Mouse (Mus musculus) 3134 (cell line): ENCODE results near the gene Fzd7.
A peak's percentile ranks its signal among the peaks of the same experiment; 100 is the strongest.
"Not testable (repeated sequence)": the region's sequence is repeated elsewhere in the genome, so short reads cannot be mapped to it uniquely, and the experiment has no call there.

Experiments
- DNase-seq: peaks from one replicate; pipeline ENCODE4 v3.0.0-alpha.2; 2011; ENCODE audit warnings: low spot score; ENCODE audit not compliant: insufficient read length; ENCODE audit errors: extremely low read depth

Gene Fzd7

GRCm38 (mm10) chr1:59482331-59482695 is at the start of gene Fzd7:
TSS of gene Fzd7 (plus strand) at chr1:59482424.
- DNase-seq = no peak

- DNase-seq = no peak
Observed at GRCm38 (mm10) chr1:59433296-59433695, 48.9 kb upstream of the Fzd7 start.

DNA sequence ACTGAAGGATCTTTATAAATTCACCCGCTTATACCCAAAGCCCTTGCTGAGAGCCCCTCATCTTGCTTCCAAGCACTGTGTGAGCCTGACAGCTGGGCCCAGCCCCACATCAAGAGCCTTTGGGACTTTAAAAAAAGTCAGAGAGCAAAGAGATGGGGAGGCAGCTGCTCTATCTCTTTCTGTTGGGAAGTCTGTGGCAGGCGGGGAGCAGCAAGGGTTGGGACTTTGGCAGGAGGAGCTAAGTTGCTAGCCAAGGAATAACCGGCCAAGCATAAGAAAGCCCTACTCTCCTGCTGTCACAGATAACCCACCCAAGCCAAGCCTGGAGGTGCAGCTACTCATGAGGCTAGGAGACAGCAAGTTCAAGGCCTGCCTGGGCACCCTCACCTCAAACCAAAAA is 48.2 kb upstream of the Fzd7 start:
- DNase-seq = no peak

DNA sequence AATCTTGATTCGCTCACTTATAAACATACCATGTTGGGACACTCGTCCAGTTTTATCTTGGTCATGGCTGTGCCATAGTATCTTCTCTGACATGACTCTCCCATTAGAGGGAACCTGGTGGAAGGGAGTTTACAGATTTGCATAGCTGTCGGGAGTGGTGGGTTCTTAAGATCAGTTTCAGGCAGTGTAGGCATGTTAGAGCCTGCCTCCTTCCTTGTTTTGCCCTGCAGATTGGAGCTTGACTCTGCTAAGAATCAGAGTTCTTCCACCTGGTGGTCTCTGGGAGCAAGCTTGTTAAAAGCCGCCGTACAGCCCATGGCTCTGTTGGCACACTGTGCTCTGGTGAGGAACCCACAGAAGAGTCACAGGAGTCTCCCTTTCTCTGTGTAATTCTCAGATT is 47.0 kb upstream of the Fzd7 start:
- no peak for DNase-seq

- no peak for DNase-seq
Observed at GRCm38 (mm10) chr1:59436321-59436720, 45.9 kb upstream of the Fzd7 start.

DNA sequence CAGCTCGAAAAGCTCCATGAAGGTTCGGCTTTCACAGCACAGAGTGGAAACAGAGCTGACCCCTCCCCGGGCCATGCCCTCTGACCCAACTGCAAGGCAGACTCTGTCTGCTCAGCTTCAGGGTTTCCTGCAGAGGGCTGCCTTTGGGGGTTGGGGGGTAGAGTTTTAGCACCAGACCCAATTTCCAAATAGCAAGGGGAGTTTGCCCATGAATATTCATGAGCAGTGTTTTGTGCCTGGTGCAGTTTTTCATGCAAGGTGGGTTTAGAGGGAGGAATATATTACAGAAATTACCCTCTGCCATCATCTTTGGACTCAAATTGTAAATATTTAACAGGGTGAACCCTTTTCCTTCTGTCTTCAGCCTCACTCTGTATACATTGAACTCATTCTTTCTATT is 44.3 kb upstream of the Fzd7 start:
- no peak for DNase-seq

- no peak for DNase-seq
Observed at GRCm38 (mm10) chr1:59438330-59438729, 43.9 kb upstream of the Fzd7 start.

DNA sequence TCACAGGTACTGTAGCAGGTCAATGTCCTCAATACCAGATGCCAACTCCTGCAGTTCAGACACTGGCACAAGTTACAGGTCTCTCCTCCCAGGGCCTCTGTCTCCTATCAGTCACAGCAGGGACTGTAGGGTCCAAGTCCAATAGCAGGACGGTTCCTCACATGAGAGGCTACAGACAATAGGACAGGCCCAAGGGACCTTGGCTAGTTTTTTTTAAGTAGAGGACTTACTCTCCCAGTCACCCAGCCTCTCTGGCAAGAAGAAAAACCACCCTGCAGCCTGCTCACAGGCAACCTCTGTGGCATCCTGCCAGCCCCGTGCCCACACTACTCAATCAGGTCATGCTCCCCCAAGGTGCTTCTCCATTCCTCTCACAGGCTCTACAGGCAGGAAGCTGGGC is 43.0 kb upstream of the Fzd7 start:
- no peak for DNase-seq

- no peak for DNase-seq
Observed at GRCm38 (mm10) chr1:59439941-59440340, 42.3 kb upstream of the Fzd7 start.

DNA sequence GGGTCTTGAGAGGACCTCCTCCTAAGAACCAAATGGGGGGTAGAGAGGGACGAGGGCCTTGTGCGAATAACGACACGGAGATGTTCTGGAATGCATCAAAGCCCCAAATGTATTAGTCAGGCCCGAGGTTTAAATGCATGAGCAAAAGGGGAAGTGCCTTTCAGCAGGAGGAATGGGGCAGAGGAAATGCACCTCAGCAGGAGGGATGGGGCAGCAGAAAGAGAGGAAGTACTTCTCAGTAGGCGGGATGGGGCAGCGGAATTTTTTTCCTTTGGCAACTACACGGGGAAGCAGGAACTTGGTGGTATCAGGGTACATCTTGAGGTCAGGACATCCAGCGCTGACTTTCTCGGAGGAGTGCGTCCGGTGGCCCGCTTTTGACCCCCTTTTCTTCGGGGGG is 39.5 kb upstream of the Fzd7 start:
- not testable (repeated sequence) for DNase-seq

DNA sequence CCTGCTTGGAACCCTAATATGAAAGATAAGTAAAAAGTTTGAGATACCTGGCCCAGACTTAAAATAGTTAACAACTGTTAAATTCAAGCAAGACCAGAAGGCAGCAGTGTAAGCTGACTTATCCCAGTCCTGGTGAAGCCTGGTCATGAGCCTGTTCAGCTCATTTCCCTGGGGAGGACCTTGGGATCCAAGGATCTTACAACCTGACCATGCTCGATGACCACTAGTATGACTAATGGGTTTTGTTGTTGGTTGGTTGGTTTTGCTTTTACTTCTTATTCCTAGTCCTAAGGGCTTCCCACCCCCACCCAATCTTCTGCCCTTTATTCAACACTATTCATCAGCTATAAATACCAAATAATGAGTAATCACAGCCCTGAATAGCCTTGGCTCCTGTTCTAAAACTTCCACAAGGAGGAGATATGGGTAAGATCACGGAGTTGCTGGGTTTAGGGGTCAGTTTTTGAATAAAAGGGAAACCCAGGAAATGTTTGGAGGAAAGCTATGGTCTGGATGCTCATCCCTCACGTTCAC is 38.0 kb upstream of the Fzd7 start:
- DNase-seq = peak; percentile 75

GRCm38 (mm10) chr1:59445242-59445641 is 37.0 kb upstream of the Fzd7 start:
- DNase-seq = no peak

- no peak for DNase-seq
Observed at GRCm38 (mm10) chr1:59448497-59449270, 33.5 kb upstream of the Fzd7 start.

DNA sequence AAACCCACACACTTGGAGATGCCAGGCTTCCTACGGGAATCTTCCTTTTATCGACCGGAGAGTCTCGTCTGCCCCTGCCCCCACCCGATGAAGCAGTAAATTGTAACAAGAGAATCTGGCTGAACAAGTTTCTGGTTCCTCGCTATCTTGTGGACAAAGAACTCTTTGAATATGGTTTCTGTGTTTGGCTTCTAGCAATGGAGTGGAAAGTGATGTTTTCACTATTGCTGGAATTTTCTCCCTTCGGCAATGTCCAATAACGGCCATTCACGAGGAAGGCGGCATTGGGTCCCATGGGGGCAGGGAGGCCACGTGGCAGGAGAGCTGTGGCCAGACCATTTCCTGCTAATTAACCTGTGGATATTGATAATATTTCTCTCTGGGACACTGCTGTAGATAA is 32.8 kb upstream of the Fzd7 start:
- no peak for DNase-seq

- peak; percentile 39 for DNase-seq
Observed at GRCm38 (mm10) chr1:59450896-59451295, 31.3 kb upstream of the Fzd7 start.

DNA sequence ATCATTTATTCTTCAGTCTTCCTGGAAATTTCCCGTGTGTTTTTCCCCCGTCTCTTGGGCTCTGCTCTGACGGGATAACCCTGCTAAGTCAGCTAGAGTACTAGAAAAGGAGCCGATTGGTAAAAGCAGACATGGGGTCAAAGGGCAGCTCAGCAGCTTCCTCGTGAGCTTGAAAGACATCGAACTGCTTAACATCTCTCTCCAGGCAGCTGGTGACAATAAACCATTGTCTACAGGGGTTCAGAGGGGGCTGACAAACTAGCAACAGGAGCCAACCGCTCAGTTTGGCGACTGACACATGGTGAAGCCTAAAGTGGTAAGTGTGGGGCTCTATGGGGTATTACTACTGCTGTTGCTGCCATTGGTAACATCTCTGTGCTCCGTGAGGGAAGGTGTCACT is 30.6 kb upstream of the Fzd7 start:
- no peak for DNase-seq

DNA sequence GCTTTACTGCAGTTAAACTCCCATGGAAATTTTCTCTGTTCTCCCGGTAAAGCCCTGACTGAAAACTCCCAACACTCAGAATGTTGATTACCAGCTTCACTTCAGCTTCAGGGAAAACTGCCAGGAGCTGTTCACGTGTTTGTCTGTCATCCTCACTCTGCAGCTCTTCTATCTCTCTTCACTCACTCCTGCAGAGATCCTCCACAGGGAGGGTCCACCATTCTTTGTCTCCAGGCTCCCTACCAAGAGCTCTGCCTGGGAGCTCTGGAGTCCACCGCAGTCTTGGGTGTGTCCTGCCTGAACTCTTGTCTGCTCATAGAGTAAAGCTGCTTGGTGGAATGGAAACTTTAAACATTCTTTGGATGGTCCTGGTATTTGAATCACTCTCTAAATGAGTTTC is 25.4 kb upstream of the Fzd7 start:
- DNase-seq = no peak

DNA sequence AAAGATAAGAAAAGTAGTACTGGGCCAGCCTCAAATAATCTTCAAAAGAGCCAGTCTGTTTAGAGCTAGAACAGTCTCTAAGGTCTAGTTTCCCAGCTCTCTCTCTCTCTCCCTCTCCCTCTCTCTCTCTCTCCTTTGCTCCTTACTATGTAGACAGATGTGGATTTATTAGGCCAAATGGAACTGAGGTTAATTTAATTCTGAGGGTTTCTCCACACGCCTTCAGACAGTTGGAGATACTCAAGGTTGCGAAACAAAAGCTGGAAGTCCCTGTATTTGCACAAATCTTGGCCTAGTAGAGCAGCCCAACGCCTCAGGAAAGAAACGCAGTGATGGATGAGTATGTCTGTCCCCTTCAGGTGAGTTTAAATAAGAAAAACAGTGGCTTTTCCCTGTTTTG is 24.4 kb upstream of the Fzd7 start:
- no peak for DNase-seq

DNA sequence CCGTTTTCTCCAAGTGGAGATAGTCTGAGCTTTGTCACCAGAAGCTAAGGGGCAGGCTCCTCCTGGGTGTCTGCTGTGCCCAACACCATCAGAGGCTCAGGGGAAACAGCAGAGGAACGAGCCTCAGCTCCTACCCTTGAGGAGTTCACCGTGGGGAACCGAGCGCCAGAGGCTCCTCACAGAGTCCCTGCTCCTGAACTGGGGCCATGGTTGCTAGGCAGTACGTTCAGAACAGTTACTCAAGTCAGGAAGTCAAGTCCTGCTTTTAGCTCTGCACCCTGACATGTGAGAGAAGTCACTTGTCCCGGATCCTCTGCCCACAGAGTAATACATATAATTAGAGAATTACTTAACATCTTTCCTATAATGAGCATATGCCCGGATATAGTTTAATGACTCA is 23.3 kb upstream of the Fzd7 start:
- DNase-seq = no peak

DNA sequence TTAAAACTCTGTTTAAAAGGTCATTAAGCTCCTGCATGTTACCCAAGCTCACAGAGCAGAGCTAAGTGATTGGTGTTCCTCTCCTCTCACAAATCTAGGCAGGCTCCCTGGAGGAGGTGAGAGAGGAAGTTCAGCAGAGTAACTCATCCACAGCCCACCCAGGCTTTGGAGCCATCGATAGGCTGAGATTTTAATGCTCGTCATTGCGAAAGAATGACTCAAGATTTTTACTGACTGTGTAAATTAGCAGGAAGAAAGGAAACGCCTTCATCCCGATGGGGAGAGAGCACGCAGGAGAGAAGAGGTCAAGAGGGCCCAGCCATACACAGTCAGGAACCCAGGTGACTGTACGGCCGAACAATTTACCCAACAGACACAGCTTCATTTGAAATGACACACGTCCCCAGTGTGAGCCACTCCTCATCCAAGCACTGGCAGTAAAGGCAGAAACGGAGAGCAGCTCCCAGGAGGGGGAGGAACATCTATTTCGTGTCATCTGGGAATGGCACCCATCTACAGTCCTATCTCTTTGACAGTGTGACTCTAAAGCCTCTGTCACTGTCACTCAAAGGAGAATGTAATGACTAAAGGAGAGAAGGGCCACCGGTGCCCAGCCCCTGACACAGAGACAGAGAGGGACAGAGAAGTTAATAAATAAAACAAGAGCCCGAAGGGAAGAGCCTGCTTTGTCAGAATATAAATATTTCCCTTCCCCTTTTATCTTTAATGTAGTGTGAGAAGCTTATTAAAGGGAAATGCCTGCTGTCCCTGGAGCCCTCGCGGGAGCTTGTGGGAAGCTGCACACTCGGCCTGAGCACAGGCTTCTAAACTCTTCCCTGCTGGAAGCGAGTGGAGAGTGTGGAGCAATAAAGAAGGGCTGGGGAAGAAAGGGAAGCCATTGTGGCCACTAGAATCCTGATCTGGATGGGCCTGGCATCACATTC is 17.3 kb upstream of the Fzd7 start:
- peak; percentile 23 for DNase-seq

- no peak for DNase-seq
Observed at GRCm38 (mm10) chr1:59465640-59466008, 16.6 kb upstream of the Fzd7 start.

- DNase-seq = no peak
Observed at GRCm38 (mm10) chr1:59469170-59469569, 13.1 kb upstream of the Fzd7 start.
